Comparison of ENCODE assay signal across 7 mouse cellular contexts in the genomic region with DNA sequence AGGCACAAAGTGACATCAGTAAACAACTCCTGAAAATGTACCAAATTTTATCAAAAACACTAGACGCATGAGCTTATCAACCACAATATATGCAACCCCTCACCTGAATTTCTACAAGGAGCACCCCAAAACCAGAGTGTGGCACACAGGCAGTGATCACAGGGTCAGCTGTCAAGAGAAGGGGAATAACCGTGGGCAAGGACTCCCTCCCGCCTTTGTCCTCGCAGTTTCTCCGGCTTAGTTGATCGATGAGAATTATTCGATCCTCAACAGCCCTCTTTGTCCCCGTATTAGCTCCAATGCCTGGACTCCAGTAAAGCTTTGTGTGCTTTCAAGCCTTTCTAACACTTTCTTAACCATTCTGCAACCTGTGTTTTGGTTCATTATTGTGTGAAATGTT. TPM values are rescaled to one million over a fixed set of nuclear protein-coding genes. Genes with fewer than 3 reads are reported as not detected.
DNase-seq lines count a peak whose midpoint lies in the region; ATAC-seq and TF ChIP-seq lines count a peak whose summit lies in the region.

No protein-coding gene starts in this region.

- H3K4me1 ChIP-seq in lung, embryonic 14.5 days (ENCODE audit: insufficient read depth): no peaks in the 10 kb centered on the region
- H3K4me1 ChIP-seq in forebrain, embryonic 12.5 days: peaks cover 44% of the 10 kb centered on the region
- H3K4me1 ChIP-seq in limb, embryonic 12.5 days (replicated peaks): peaks cover 8% of the 10 kb centered on the region
- no peaks in the 10 kb centered on the region for H3K4me1 ChIP-seq in stomach, embryonic 14.5 days (ENCODE audit: control insufficient read depth, insufficient read depth, low read length)

- no peaks in the 10 kb centered on the region for H3K27me3 ChIP-seq in lung, embryonic 14.5 days (ENCODE audit: insufficient read depth, low read length)
- no peaks in the 10 kb centered on the region for H3K27me3 ChIP-seq in forebrain, embryonic 12.5 days
- no peaks in the 10 kb centered on the region; the same call in 1 of the 2 replicates for H3K27me3 ChIP-seq in limb, embryonic 12.5 days
- H3K27me3 ChIP-seq in stomach, embryonic 14.5 days (ENCODE audit: control insufficient read depth, insufficient read depth, low read length): no peaks in the 10 kb centered on the region

- H3K9me3 ChIP-seq in lung, embryonic 14.5 days (ENCODE audit: low read depth, low read length): no peaks in the 10 kb centered on the region
- H3K9me3 ChIP-seq in forebrain, embryonic 12.5 days: no peaks in the 10 kb centered on the region
- no peaks in the 10 kb centered on the region for H3K9me3 ChIP-seq in limb, embryonic 12.5 days
- no peaks in the 10 kb centered on the region for H3K9me3 ChIP-seq in stomach, embryonic 14.5 days (ENCODE audit: control insufficient read depth, low read depth, low read length)

- 8% methylated on average over 8 of the region's 8 CpGs for WGBS in lung, embryonic 14.5 days
- 6% methylated on average over 8 of the region's 8 CpGs for WGBS in forebrain, embryonic 12.5 days
- 17% methylated on average over 8 of the region's 8 CpGs for WGBS in limb, embryonic 12.5 days
- WGBS in stomach, embryonic 14.5 days: 8% methylated on average over 8 of the region's 8 CpGs

- H3K4me2 ChIP-seq in lung, embryonic 14.5 days: peak overlapping the region; percentile 65
- peak overlapping the region; percentile 72 for H3K4me2 ChIP-seq in forebrain, embryonic 12.5 days
- H3K4me2 ChIP-seq in limb, embryonic 12.5 days: peak overlapping the region; percentile 64
- H3K4me2 ChIP-seq in stomach, embryonic 14.5 days (replicated peaks; ENCODE audit: low read depth, low read length): peak overlapping the region; percentile 60

- no peak overlapping the region for H3K27ac ChIP-seq in lung, embryonic 14.5 days (ENCODE audit: low read depth)
- H3K27ac ChIP-seq in forebrain, embryonic 12.5 days: peak overlapping the region; percentile 91
- H3K27ac ChIP-seq in limb, embryonic 12.5 days: no peak overlapping the region
- no peak overlapping the region for H3K27ac ChIP-seq in stomach, embryonic 14.5 days (ENCODE audit: low read length)

- H3K36me3 ChIP-seq in lung, embryonic 14.5 days (ENCODE audit: insufficient read depth): no peaks in the 10 kb centered on the region
- H3K36me3 ChIP-seq in forebrain, embryonic 12.5 days (replicated peaks): no peaks in the 10 kb centered on the region
- no peaks in the 10 kb centered on the region for H3K36me3 ChIP-seq in limb, embryonic 12.5 days
- H3K36me3 ChIP-seq in stomach, embryonic 14.5 days (ENCODE audit: control insufficient read depth, insufficient read depth, low read length): no peaks in the 10 kb centered on the region

- intact Hi-C loops in left cerebral cortex, postnatal 4 days (cut with DNase I): no loop called here

- ATAC-seq in lung, embryonic 14.5 days (ENCODE audit: insufficient read depth): no peak
- ATAC-seq in forebrain, embryonic 12.5 days (ENCODE audit: low FRiP score): peak; percentile 16; the same call in 1 of the 2 replicates
- no peak for ATAC-seq in limb, embryonic 12.5 days (ENCODE audit: insufficient number of reproducible peaks, insufficient read depth, low FRiP score, low TSS enrichment, low read depth)
- ATAC-seq in stomach, embryonic 14.5 days (ENCODE audit: insufficient number of reproducible peaks, insufficient read depth, low FRiP score, low read depth): no peak

- H3K9ac ChIP-seq in lung, embryonic 14.5 days: peak overlapping the region; percentile 56
- H3K9ac ChIP-seq in forebrain, embryonic 12.5 days: peak overlapping the region; percentile 72
- peak overlapping the region; percentile 71 for H3K9ac ChIP-seq in limb, embryonic 12.5 days (replicated peaks)
- H3K9ac ChIP-seq in stomach, embryonic 14.5 days (replicated peaks; ENCODE audit: low read depth, low read length): no peak overlapping the region; the same call in 1 of the 2 replicates

- no peak for TF ChIP-seq CTCF in lung, embryonic 14.5 days (IDR thresholded peaks at IDR 0.05; ENCODE audit: low read depth)

- H3K4me3 ChIP-seq in lung, embryonic 14.5 days (ENCODE audit: low read depth, low read length): peak overlapping the region; percentile 49
- peak overlapping the region; percentile 58 for H3K4me3 ChIP-seq in forebrain, embryonic 12.5 days (replicated peaks)
- H3K4me3 ChIP-seq in limb, embryonic 12.5 days (replicated peaks): peak overlapping the region; percentile 52
- peak overlapping the region; percentile 40 for H3K4me3 ChIP-seq in stomach, embryonic 14.5 days (ENCODE audit: low read depth, low read length)

- no peak for DNase-seq in lung, embryonic 14.5 days
- DNase-seq in lung, adult 18-20 months: no peak
- no peak for DNase-seq in left cerebral cortex, postnatal 4 days
- no peak for DNase-seq in adrenal gland, postnatal 25 days

RNA-seq across cellular contexts. Expression of a gene that starts 0.8 kb away (rescaled TPM):
- polyA plus RNA-seq in lung, embryonic 14.5 days (2014; fragmentation: Nextera tagmentation; extraction: Ambion mirVana): 2.5 and 3.0 TPM in 2 replicates
- 32.2 and 34.2 TPM in 2 replicates for polyA plus RNA-seq in forebrain, embryonic 12.5 days (2016; fragmentation: Nextera tagmentation; extraction: Ambion mirVana)
- polyA plus RNA-seq in limb, embryonic 12.5 days (2016; fragmentation: Nextera tagmentation; extraction: Ambion mirVana): 5.0 and 5.6 TPM in 2 replicates
- polyA plus RNA-seq in stomach, embryonic 14.5 days (2014; fragmentation: Nextera tagmentation; extraction: Ambion mirVana): 4.7 and 5.4 TPM in 2 replicates
- total RNA-seq in left cerebral cortex, postnatal 4 days (2021): 10 to 100 TPM; 17.2 to 18.0 TPM
- total RNA-seq in adrenal gland, postnatal 25 days (2021): 0.91 and 1.1 TPM in 2 replicates

RNA-seq across cellular contexts. Expression of a gene that starts 20.8 kb away (rescaled TPM):
- polyA plus RNA-seq in lung, embryonic 14.5 days (2014; fragmentation: Nextera tagmentation; extraction: Ambion mirVana): 58.3 and 58.6 TPM in 2 replicates
- 56.3 and 56.5 TPM in 2 replicates for polyA plus RNA-seq in forebrain, embryonic 12.5 days (2016; fragmentation: Nextera tagmentation; extraction: Ambion mirVana)
- 48.2 and 55.1 TPM in 2 replicates for polyA plus RNA-seq in limb, embryonic 12.5 days (2016; fragmentation: Nextera tagmentation; extraction: Ambion mirVana)
- 61.9 and 62.0 TPM in 2 replicates for polyA plus RNA-seq in stomach, embryonic 14.5 days (2014; fragmentation: Nextera tagmentation; extraction: Ambion mirVana)
- total RNA-seq in left cerebral cortex, postnatal 4 days (2021): 10 to 100 TPM; 78.3 to 86.9 TPM
- total RNA-seq in adrenal gland, postnatal 25 days (2021): 40.0 and 63.0 TPM in 2 replicates

RNA-seq across cellular contexts. Expression of a gene that starts 21.1 kb away (rescaled TPM):
- 16.1 and 19.0 TPM in 2 replicates for polyA plus RNA-seq in lung, embryonic 14.5 days (2014; fragmentation: Nextera tagmentation; extraction: Ambion mirVana)
- polyA plus RNA-seq in forebrain, embryonic 12.5 days (2016; fragmentation: Nextera tagmentation; extraction: Ambion mirVana): 17.9 and 18.3 TPM in 2 replicates
- 19.9 and 21.8 TPM in 2 replicates for polyA plus RNA-seq in limb, embryonic 12.5 days (2016; fragmentation: Nextera tagmentation; extraction: Ambion mirVana)
- 20.6 and 21.4 TPM in 2 replicates for polyA plus RNA-seq in stomach, embryonic 14.5 days (2014; fragmentation: Nextera tagmentation; extraction: Ambion mirVana)
- total RNA-seq in left cerebral cortex, postnatal 4 days (2021): 10 to 100 TPM; 21.6 to 23.2 TPM
- total RNA-seq in adrenal gland, postnatal 25 days (2021): 11.5 and 17.4 TPM in 2 replicates
